Mouse (Mus musculus) limb, embryonic 13.5 days (tissue): Measurements from ENCODE around the gene Gm6710. TPM values are rescaled to one million over a fixed set of nuclear protein-coding genes. Genes with fewer than 3 reads are reported as not detected.
"Not testable (repeated sequence)": the region's sequence is repeated elsewhere in the genome, so short reads cannot be mapped to it uniquely, and the experiment has no call there.

Experiments used
- ATAC-seq: fragments of 200-750 bp; cut with Nextera tagmentation; 2 replicates; pipeline ENCODE4 v1.8.0; 2017; ENCODE audit warnings: low read depth, moderate number of reproducible peaks, moderate TSS enrichment; ENCODE audit not compliant: low FRiP score
- H3K27ac ChIP-seq: fragments of 300-500 bp; sonication (generic); 2 replicates; pipeline ENCODE4 v1.5.1; 2015; ENCODE audit warnings: inconsistent platforms, mild to moderate bottlenecking, moderate library complexity
- H3K27me3 ChIP-seq: fragments of 300-500 bp; sonication (generic); 2 replicates; pipeline ENCODE4 v1.6.1; 2015; ENCODE audit warnings: mild to moderate bottlenecking, inconsistent platforms
- H3K36me3 ChIP-seq: fragments of 300-500 bp; sonication (generic); 2 replicates; pipeline ENCODE4 v1.6.1; 2015; ENCODE audit warnings: inconsistent platforms, mild to moderate bottlenecking, moderate library complexity
- H3K4me1 ChIP-seq: fragments of 300-500 bp; sonication (generic); 2 replicates; pipeline ENCODE4 v1.6.1; 2015; ENCODE audit warnings: inconsistent platforms
- H3K4me2 ChIP-seq: fragments of 300-500 bp; sonication (generic); replicated peaks from 2 replicates; pipeline ENCODE4 v1.6.1; 2015; ENCODE audit warnings: inconsistent platforms, mild to moderate bottlenecking, moderate library complexity
- H3K4me3 ChIP-seq: fragments of 300-500 bp; sonication (generic); 2 replicates; pipeline ENCODE4 v1.5.1; 2015; ENCODE audit warnings: moderate library complexity, mild to moderate bottlenecking, inconsistent platforms
- H3K9ac ChIP-seq: fragments of 300-500 bp; sonication (generic); 2 replicates; pipeline ENCODE4 v1.6.1; 2015; ENCODE audit warnings: mild to moderate bottlenecking, inconsistent platforms
- H3K9me3 ChIP-seq: fragments of 300-500 bp; sonication (generic); 2 replicates; pipeline ENCODE4 v1.6.1; 2016; ENCODE audit warnings: inconsistent platforms
- WGBS: fragments of 180-500 bp; shearing (Covaris S2); methylation state at CpG from one replicate; pipeline ENCODE4 v1.1.7; 2015; 5-methylcytosine and 5-hydroxymethylcytosine counted together
- polyA plus RNA-seq: library from polyadenylated mRNA; unstranded; fragments of >200 nt; fragmentation: Nextera tagmentation; extraction: Ambion mirVana; gene quantifications from 2 replicates; pipeline ENCODE4 v1.2.1, GENCODE M21; 2015

Gene Gm6710
- polyA plus RNA-seq: 19.6 and 25.2 TPM in 2 replicates

DNA sequence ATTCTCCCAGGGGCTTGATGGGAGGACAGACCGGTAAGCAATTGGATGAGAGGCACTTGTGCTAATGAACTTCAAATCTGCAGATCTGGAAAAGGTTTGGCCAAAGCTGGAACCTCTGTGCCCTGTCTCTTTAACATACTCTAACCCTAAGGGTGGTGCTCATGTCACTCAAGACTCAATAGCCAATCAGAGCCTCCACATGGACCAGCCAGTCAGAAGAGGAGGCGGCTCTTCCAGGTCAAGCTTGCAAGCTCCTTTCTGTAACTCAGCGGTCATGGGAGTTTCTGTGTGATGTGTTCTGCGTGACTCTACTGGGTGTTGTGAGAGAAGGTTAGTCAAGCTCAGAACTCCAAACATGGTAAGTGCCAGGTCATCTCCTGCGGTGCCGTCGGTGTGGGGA is at the start of gene Gm6710:
Gene Gm6710 (plus strand): TSS at position 196 of the 400 bp plus-strand sequence.
- not testable (repeated sequence) for ATAC-seq, H3K27ac ChIP-seq, H3K9me3 ChIP-seq, H3K9ac ChIP-seq, H3K36me3 ChIP-seq, H3K4me2 ChIP-seq, H3K4me3 ChIP-seq, H3K27me3 ChIP-seq, H3K4me1 ChIP-seq
- WGBS: no CpG with 5 or more reads among the region's 7 CpGs

Other genes starting within 250 kb of the Gm6710 start
- not detected in 2 replicates for gene Gm11007, start 225.2 kb upstream of the Gm6710 start, polyA plus RNA-seq
- gene Zfp969, start 165.6 kb upstream of the Gm6710 start, polyA plus RNA-seq: 20.3 and 22.5 TPM in 2 replicates
- gene Gm2007, start 127.7 kb upstream of the Gm6710 start, polyA plus RNA-seq: not detected in 2 replicates
- gene Gm14288, start 68.1 kb upstream of the Gm6710 start, polyA plus RNA-seq: 5.2 TPM in 1 of 2 replicates, not detected in the other
- 3.2 and 3.3 TPM in 2 replicates for gene Zfp966, start 61.9 kb downstream of the Gm6710 start, polyA plus RNA-seq
- 26.4 and 33.8 TPM in 2 replicates for gene Gm2026, start 96.1 kb downstream of the Gm6710 start, polyA plus RNA-seq